Mouse (Mus musculus): Measurements from ENCODE around the gene Foxp1.

GRCm38 (mm10) chr6:99408880-99409279, 113.6 kb downstream of the Foxp1 start:
- TF ChIP-seq POLR2AphosphoS5 (IDR thresholded peaks at IDR 0.05; ENCODE audit: insufficient replicate concordance, low read depth, low read length) (no peak), CTCF (IDR thresholded peaks at IDR 0.05; ENCODE audit: low read depth, low read length) (no peak)

All from G1E (cell line).